Mouse (Mus musculus) MEL (cell line): ENCODE measurements around the gene Fat3.

Source experiments
- CTCF ChIP-seq, 3 experiments: IDR thresholded peaks in 2 of 3; conservative IDR thresholded peaks in 1 of 3; 2 replicates each; pipeline ENCODE4 v1.5.1; 2011 to 2012; ENCODE audit warnings: low read length in 3 of 3, low read depth in 2 of 3, mild to moderate bottlenecking in 2 of 3, improper control_type of control experiment in 1 of 3, inconsistent platforms in 1 of 3, mixed read lengths in 1 of 3, moderate library complexity in 1 of 3; ENCODE audit not compliant: control insufficient read depth in 1 of 3, insufficient read depth in 1 of 3, poor library complexity in 1 of 3, severe bottlenecking in 1 of 3
- GATA1 ChIP-seq: IDR thresholded peaks from 2 replicates; pipeline ENCODE4 v1.6.1; 2011; ENCODE audit warnings: low read depth, low read length, improper control_type of control experiment
- JUND ChIP-seq: IDR thresholded peaks from 2 replicates; pipeline ENCODE4 v1.6.1; 2011; ENCODE audit warnings: low read depth, mild to moderate bottlenecking, improper control_type of control experiment, low read length
- MAFK ChIP-seq: IDR thresholded peaks from 2 replicates; pipeline ENCODE4 v1.6.1; 2011; ENCODE audit warnings: low read depth, mild to moderate bottlenecking, low read length, improper control_type of control experiment, borderline replicate concordance
- NRF1 ChIP-seq: IDR thresholded peaks from 2 replicates; pipeline ENCODE4 v1.6.1; 2014; ENCODE audit warnings: low read depth, mild to moderate bottlenecking, inconsistent platforms, low read length, improper control_type of control experiment, moderate library complexity; ENCODE audit not compliant: poor library complexity, insufficient read depth, severe bottlenecking
- ZC3H11A ChIP-seq: IDR thresholded peaks from 2 replicates; pipeline ENCODE4 v1.6.1; 2012; ENCODE audit warnings: low read depth, mild to moderate bottlenecking, inconsistent platforms, low read length, improper control_type of control experiment
- ZNF384 ChIP-seq: IDR thresholded peaks from 2 replicates; pipeline ENCODE4 v1.6.1; 2012; ENCODE audit warnings: low read depth, mild to moderate bottlenecking, inconsistent platforms, low read length, improper control_type of control experiment

DNA sequence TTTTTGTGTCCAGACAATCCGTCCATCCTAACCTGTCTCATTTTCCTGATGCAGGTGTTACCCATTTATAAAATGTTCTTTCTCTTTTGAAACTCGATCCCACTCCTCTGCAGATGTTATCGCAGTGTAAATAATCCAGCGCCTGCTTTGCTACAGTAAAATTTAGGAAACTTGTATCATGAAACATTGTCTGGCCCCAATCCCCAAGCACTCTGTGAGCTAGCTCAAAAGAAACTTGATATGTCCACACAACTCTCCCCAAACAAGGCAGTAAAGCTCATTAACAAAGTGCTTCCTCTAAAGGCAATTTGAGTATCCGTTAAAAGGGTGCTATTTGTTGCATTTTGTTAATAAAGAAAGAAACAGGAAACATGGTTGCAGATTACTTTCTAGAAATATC, 393.2 kb downstream of the Fat3 start:
- TF ChIP-seq GATA1 (no peak), CTCF (IDR thresholded peaks at IDR 0.05 in 2 of 3, conservative IDR thresholded peaks at IDR 0.05 in 1 of 3; ENCODE audit: control insufficient read depth in 1 of 3, insufficient read depth in 1 of 3, low read depth in 2 of 3, low read length in 3 of 3, poor library complexity in 1 of 3, severe bottlenecking in 1 of 3) (no peak), ZNF384 (no peak), ZC3H11A (no peak), MAFK (no peak), NRF1 (no peak), JUND (no peak)
